In the genomic region with DNA sequence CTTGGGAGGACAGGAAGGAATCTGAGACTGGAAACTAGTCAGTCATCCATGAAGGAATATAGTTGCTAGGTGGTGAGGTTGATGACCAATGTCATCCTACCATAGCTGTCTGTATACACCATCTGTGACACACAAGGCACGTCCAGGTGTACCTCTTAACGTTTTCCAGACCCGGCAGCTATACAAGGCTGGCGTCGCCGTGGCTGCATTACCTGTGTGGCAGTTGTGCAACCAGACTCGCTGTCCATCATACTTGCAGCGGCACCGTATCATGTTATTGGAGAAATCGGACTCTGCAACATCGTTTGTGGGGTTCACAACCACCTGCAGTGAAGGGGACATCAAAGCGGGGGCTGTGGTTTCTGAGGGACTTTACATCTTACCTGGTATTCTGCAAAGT, we compare ENCODE assay signal across 21 mouse cellular contexts. TPM values are rescaled to one million over a fixed set of nuclear protein-coding genes. Genes with fewer than 3 reads are reported as not detected.
"Had no signal": no experiment of that assay in that cellular context is flagged by ENCODE, and none has a peak within 500 bp of the region (broad histone marks: within the 10 kb centered on the region; RNA-seq: fewer than 3 reads in every experiment).

No protein-coding gene starts in this region.

- H3K4me2 ChIP-seq: lung, embryonic 14.5 days; midbrain, embryonic 11.5 days; midbrain, embryonic 13.5 days; midbrain, embryonic 15.5 days; neural tube, embryonic 13.5 days; neural tube, embryonic 15.5 days had no signal

- H3K27ac ChIP-seq: liver, embryonic 14.5 days; midbrain, embryonic 13.5 days; midbrain, embryonic 15.5 days; neural tube, embryonic 13.5 days; neural tube, embryonic 15.5 days had no signal

- H3K9me3 ChIP-seq: midbrain, embryonic 13.5 days; midbrain, embryonic 15.5 days; neural tube, embryonic 13.5 days; neural tube, embryonic 15.5 days had no signal

- H3K9ac ChIP-seq: liver, embryonic 14.5 days; lung, embryonic 14.5 days; midbrain, embryonic 13.5 days; midbrain, embryonic 15.5 days; neural tube, embryonic 13.5 days; neural tube, embryonic 15.5 days had no signal

- ATAC-seq: midbrain, embryonic 13.5 days; midbrain, embryonic 15.5 days had no signal

- H3K4me1 ChIP-seq: neural tube, embryonic 13.5 days had no signal

- H3K36me3 ChIP-seq: midbrain, embryonic 15.5 days; neural tube, embryonic 15.5 days had no signal

- DNase-seq: lung, adult 18-20 months; lung, embryonic 14.5 days; lung, postnatal 10 days; lung, postnatal 4 days; retina, postnatal 1 day; right cerebral cortex, adult 18-20 months; right cerebral cortex, postnatal 25 days; right cerebral cortex, postnatal 4 days; spleen, adult 18-20 months; thymus, adult 18-20 months; thymus, postnatal 14 days; thymus, postnatal 36 days had no signal

- H3K4me3 ChIP-seq: midbrain, embryonic 13.5 days; midbrain, embryonic 15.5 days; myocyte; neural tube, embryonic 13.5 days; neural tube, embryonic 15.5 days had no signal

- H3K27me3 ChIP-seq: midbrain, embryonic 13.5 days; midbrain, embryonic 15.5 days; neural tube, embryonic 13.5 days; neural tube, embryonic 15.5 days had no signal

RNA-seq across cellular contexts. Expression of gene Loxl4, which starts 15.3 kb away (rescaled TPM):
- total RNA-seq: megakaryocyte, adult 5-6 weeks; megakaryocyte-erythroid progenitor cell, adult 5-6 weeks had no signal
